Mouse (Mus musculus) CH12.LX (cell line): ENCODE data around the gene Aire. TPM values are rescaled to one million over a fixed set of nuclear protein-coding genes. Genes with fewer than 3 reads are reported as not detected.

Source experiments
- DNase-seq: peaks from one replicate; pipeline ENCODE4 v3.0.0-alpha.2; 2013; ENCODE audit errors: extremely low read depth
- H3K27ac ChIP-seq: 2 replicates; pipeline ENCODE4 v1.5.1; 2012; ENCODE audit warnings: low read depth, mild to moderate bottlenecking, control low read depth, moderate library complexity; ENCODE audit not compliant: insufficient read depth
- H3K27me3 ChIP-seq: replicated peaks from 2 replicates; pipeline ENCODE3; 2012; ENCODE audit warnings: inconsistent platforms
- H3K36me3 ChIP-seq, 2 experiments: replicated peaks in 1 of 2; 2 replicates each; pipeline versions ENCODE3 to v1.6.1; 2012; ENCODE audit warnings: inconsistent platforms in 1 of 2, low read length in 1 of 2, mild to moderate bottlenecking in 1 of 2, mixed read lengths in 1 of 2, moderate library complexity in 1 of 2; ENCODE audit not compliant: control insufficient read depth in 1 of 2, insufficient read depth in 1 of 2
- H3K4me1 ChIP-seq, 2 experiments: 2 replicates each; pipeline ENCODE4 v1.6.1; 2012; ENCODE audit warnings: inconsistent platforms in 1 of 2, moderate library complexity in 1 of 2; ENCODE audit not compliant: insufficient read depth in 2 of 2, control insufficient read depth in 1 of 2
- H3K4me2 ChIP-seq: 2 replicates; pipeline ENCODE4 v1.6.1; 2012; ENCODE audit warnings: low read depth, mild to moderate bottlenecking, control low read depth; ENCODE audit not compliant: poor library complexity, insufficient read depth, severe bottlenecking
- H3K4me3 ChIP-seq, 3 experiments: fragments of 150-350 bp in 1 of 3; sonication (generic) in 1 of 3; replicated peaks in 1 of 3; 2 replicates each; pipeline versions ENCODE3 to v1.5.1; 2011 to 2012; ENCODE audit warnings: low read depth in 2 of 3, low read length in 2 of 3, mild to moderate bottlenecking in 2 of 3, moderate library complexity in 2 of 3, control low read depth in 1 of 3, improper control_type of control experiment in 1 of 3, inconsistent platforms in 1 of 3, mixed read lengths in 1 of 3; ENCODE audit not compliant: poor library complexity in 1 of 3
- H3K79me2 ChIP-seq: replicated peaks from 2 replicates; pipeline ENCODE4 v1.6.1; 2012; ENCODE audit warnings: mild to moderate bottlenecking, moderate library complexity; ENCODE audit not compliant: control insufficient read depth, poor library complexity, insufficient read depth, severe bottlenecking; ENCODE audit errors: extremely low read depth
- H3K9ac ChIP-seq: 2 replicates; pipeline ENCODE4 v1.6.1; 2012; ENCODE audit warnings: low read depth, mild to moderate bottlenecking, control low read depth, moderate library complexity; ENCODE audit not compliant: insufficient read depth
- H3K9me3 ChIP-seq: replicated peaks from 2 replicates; pipeline ENCODE3; 2012; ENCODE audit warnings: low read length, inconsistent platforms, mixed read lengths
- BHLHE40 ChIP-seq: IDR thresholded peaks from 2 replicates; pipeline ENCODE4 v1.6.1; 2011; ENCODE audit warnings: mild to moderate bottlenecking, low read depth, low read length, improper control_type of control experiment
- CHD1 ChIP-seq: IDR thresholded peaks from 2 replicates; pipeline ENCODE4 v1.6.1; 2012; ENCODE audit warnings: low read depth, low read length, improper control_type of control experiment, inconsistent platforms
- CHD2 ChIP-seq: IDR thresholded peaks from 2 replicates; pipeline ENCODE4 v1.6.1; 2011; ENCODE audit warnings: low read length, improper control_type of control experiment
- CTCF ChIP-seq, 2 experiments: IDR thresholded peaks in 1 of 2; conservative IDR thresholded peaks in 1 of 2; 2 replicates each; pipeline ENCODE4 v1.5.1; 2011 to 2012; ENCODE audit warnings: low read depth in 2 of 2, low read length in 2 of 2, improper control_type of control experiment in 1 of 2, inconsistent platforms in 1 of 2, mild to moderate bottlenecking in 1 of 2, moderate library complexity in 1 of 2
- ELF1 ChIP-seq: IDR thresholded peaks from 2 replicates; pipeline ENCODE4 v1.6.1; 2014; ENCODE audit warnings: low read depth, mild to moderate bottlenecking, inconsistent platforms, low read length, improper control_type of control experiment
- EP300 ChIP-seq: IDR thresholded peaks from 2 replicates; pipeline ENCODE4 v1.6.1; 2011; ENCODE audit warnings: low read length, improper control_type of control experiment
- ETS1 ChIP-seq: conservative IDR thresholded peaks from 2 replicates; pipeline ENCODE4 v1.6.1; 2012; ENCODE audit warnings: low read depth, mild to moderate bottlenecking, inconsistent platforms, low read length, improper control_type of control experiment, moderate library complexity
- IRF4 ChIP-seq: IDR thresholded peaks from 2 replicates; pipeline ENCODE4 v1.6.1; 2014; ENCODE audit warnings: low read depth, mild to moderate bottlenecking, inconsistent platforms, low read length, improper control_type of control experiment
- JUN ChIP-seq: IDR thresholded peaks from 2 replicates; pipeline ENCODE4 v1.6.1; 2011; ENCODE audit warnings: low read depth, mild to moderate bottlenecking, low read length, improper control_type of control experiment, moderate library complexity; ENCODE audit not compliant: insufficient read depth
- KAT2A ChIP-seq: IDR thresholded peaks from 2 replicates; pipeline ENCODE4 v1.6.1; 2012; ENCODE audit warnings: low read length, improper control_type of control experiment, inconsistent platforms; ENCODE audit not compliant: insufficient replicate concordance
- MAX ChIP-seq: IDR thresholded peaks from 2 replicates; pipeline ENCODE4 v1.6.1; 2011; ENCODE audit warnings: low read length, improper control_type of control experiment
- MEF2A ChIP-seq: IDR thresholded peaks from 2 replicates; pipeline ENCODE4 v1.6.1; 2014; ENCODE audit warnings: low read depth, mild to moderate bottlenecking, inconsistent platforms, low read length, improper control_type of control experiment, borderline replicate concordance
- MXI1 ChIP-seq: IDR thresholded peaks from 2 replicates; pipeline ENCODE4 v1.6.1; 2011; ENCODE audit warnings: mild to moderate bottlenecking, low read depth, low read length, improper control_type of control experiment
- MYC ChIP-seq: IDR thresholded peaks from 2 replicates; pipeline ENCODE4 v1.6.1; 2011; ENCODE audit warnings: low read depth, mild to moderate bottlenecking, improper control_type of control experiment, low read length
- NELFE ChIP-seq: IDR thresholded peaks from 2 replicates; pipeline ENCODE4 v1.6.1; 2011; ENCODE audit warnings: low read depth, low read length, improper control_type of control experiment
- NRF1 ChIP-seq: IDR thresholded peaks from 2 replicates; pipeline ENCODE4 v1.6.1; 2014; ENCODE audit warnings: low read depth, mild to moderate bottlenecking, inconsistent platforms, low read length, improper control_type of control experiment, moderate library complexity
- POLR2A ChIP-seq: IDR thresholded peaks from 2 replicates; pipeline ENCODE4 v1.6.1; 2011; ENCODE audit warnings: low read depth, mild to moderate bottlenecking, improper control_type of control experiment, low read length
- RAD21 ChIP-seq: IDR thresholded peaks from 2 replicates; pipeline ENCODE4 v1.6.1; 2011; ENCODE audit warnings: low read depth, mild to moderate bottlenecking, low read length, improper control_type of control experiment, moderate library complexity
- RCOR1 ChIP-seq: conservative IDR thresholded peaks from 2 replicates; pipeline ENCODE4 v1.6.1; 2012; ENCODE audit warnings: low read depth, mild to moderate bottlenecking, inconsistent platforms, low read length, improper control_type of control experiment
- SIN3A ChIP-seq: IDR thresholded peaks from 2 replicates; pipeline ENCODE4 v1.6.1; 2012; ENCODE audit warnings: low read length, improper control_type of control experiment, inconsistent platforms
- SMC3 ChIP-seq: IDR thresholded peaks from 2 replicates; pipeline ENCODE4 v1.6.1; 2011; ENCODE audit warnings: low read depth, low read length, improper control_type of control experiment
- TCF12 ChIP-seq: IDR thresholded peaks from 2 replicates; pipeline ENCODE4 v1.6.1; 2014; ENCODE audit warnings: low read depth, mild to moderate bottlenecking, inconsistent platforms, low read length, improper control_type of control experiment
- UBTF ChIP-seq: IDR thresholded peaks from 2 replicates; pipeline ENCODE4 v1.6.1; 2012; ENCODE audit warnings: low read depth, mild to moderate bottlenecking, inconsistent platforms, low read length, improper control_type of control experiment, moderate library complexity
- USF2 ChIP-seq: conservative IDR thresholded peaks from 2 replicates; pipeline ENCODE4 v1.6.1; 2011; ENCODE audit warnings: low read depth, low read length, improper control_type of control experiment
- ZC3H11A ChIP-seq: IDR thresholded peaks from 2 replicates; pipeline ENCODE4 v1.6.1; 2012; ENCODE audit warnings: low read depth, mild to moderate bottlenecking, inconsistent platforms, low read length, improper control_type of control experiment
- ZMIZ1 ChIP-seq: IDR thresholded peaks from 2 replicates; pipeline ENCODE4 v1.6.1; 2012; ENCODE audit warnings: low read depth, mild to moderate bottlenecking, inconsistent platforms, low read length, improper control_type of control experiment
- ZNF384 ChIP-seq: IDR thresholded peaks from 2 replicates; pipeline ENCODE4 v1.6.1; 2012; ENCODE audit warnings: low read depth, low read length, improper control_type of control experiment, inconsistent platforms
- dilution Hi-C: fragments of 300-500 bp; cut with MboI; formaldehyde crosslinking; loops from 2 replicates; pipeline ENCODE4 v1.14.3; 2020; ENCODE audit warnings: low sequenced_read_pairs; ENCODE audit not compliant: extremely low pct_unique_long_range_greater_than_20kb, extremely low pct_ligation_motif_present
- in situ Hi-C: fragments of 300-500 bp; cut with MboI; formaldehyde crosslinking; loops from 3 replicates; pipeline ENCODE4 v1.14.3; 2019; ENCODE audit warnings: low sequenced_read_pairs, low pct_ligation_motif_present, low pct_unique_long_range_greater_than_20kb, mixed read lengths
- polyA plus RNA-seq: library from polyadenylated mRNA; unstranded; fragments of >175 nt; gene quantifications from 2 replicates; pipeline ENCODE4 v1.2.1, GENCODE M21; 2012; ENCODE audit warnings: low read depth; ENCODE audit not compliant: insufficient read length
- total RNA-seq, 2 experiments: library from RNA; depleted of rRNA; stranded (reverse); fragments of 300-350 nt in 1 of 2; fragments of >200 nt in 1 of 2; gene quantifications; 2 replicates each; pipeline ENCODE4 v1.2.3; 2012 to 2014

Aire gene
- total and polyA plus RNA-seq, 3 experiments = 0.16 to 0.17 TPM; not detected in 1

DNA sequence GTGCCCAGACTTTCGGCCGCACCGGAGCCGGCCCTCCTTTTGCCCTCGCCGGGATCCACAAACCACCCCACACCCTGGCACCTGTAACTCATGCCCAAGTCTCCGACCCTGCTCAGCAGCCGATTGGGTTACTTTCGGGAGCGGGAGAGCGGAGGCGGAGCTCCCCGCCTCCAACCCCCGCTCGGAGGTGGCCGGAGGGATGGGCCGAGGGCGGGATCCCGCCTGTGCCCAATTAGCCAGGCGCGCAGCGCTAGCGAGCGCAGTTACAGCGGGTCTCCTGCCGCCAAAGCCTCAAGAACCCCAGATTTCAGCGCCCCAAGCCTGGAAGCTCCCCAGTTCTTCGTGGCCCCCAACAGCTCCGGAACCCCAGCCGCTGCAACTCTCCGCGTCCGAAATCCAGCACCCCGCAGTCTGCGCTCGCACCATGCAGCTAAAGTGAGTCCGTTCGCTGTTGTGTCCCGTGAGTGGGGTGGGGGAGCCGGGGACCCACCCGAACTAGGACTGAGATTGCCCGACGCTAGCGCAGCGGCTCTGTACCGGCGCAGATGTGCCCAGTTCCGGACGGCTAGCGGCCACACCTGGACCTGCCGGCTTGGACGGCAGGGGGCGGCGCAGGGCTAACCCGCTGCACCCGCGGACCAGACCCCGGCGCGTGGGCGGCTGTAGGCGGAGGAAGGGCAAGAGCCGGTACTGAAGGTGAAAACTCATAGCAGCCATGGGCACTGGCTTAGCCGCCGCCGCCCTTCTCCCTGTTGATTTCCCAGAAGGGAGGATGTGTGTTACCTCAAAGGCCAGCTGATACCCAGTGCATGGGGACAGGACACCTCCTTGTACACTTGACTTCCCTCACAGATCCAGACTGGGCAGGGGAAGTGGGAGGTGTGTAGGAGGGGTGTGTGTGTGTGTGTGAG lies 25.9 kb upstream of the Aire start, which contains the start of gene Icosl:
TSS of gene Icosl (plus strand) at position 202 of the 911 bp plus-strand sequence.
- in situ Hi-C loops (no loop called here), dilution Hi-C loops (no loop called here)
- H3K36me3 ChIP-seq = peaks cover 0 to 28% of the 10 kb centered on the region in 2 experiments
- peak within 1 kb of the TSS; percentile 46 to 71 (median 62) for H3K4me3 ChIP-seq
- TF ChIP-seq BHLHE40 = peak; percentile 31; the same call in 1 of the 2 replicates
- TF ChIP-seq KAT2A = no peak
- peak; percentile 93 for TF ChIP-seq SMC3
- TF ChIP-seq USF2 = no peak
- TF ChIP-seq ETS1 = no peak
- no peak for TF ChIP-seq NELFE
- peak in 1 of 2 experiments; percentile 80; a peak in 2 of 4 replicates for TF ChIP-seq CTCF (conservative IDR thresholded peaks at IDR 0.05 in 1 of 2, IDR thresholded peaks at IDR 0.05 in 1 of 2; ENCODE audit: low read depth in 2 of 2, low read length in 2 of 2)
- TF ChIP-seq CHD2 = 0 out of 2 replicates have a peak, but pooled peaks have one; percentile 42
- TF ChIP-seq SIN3A = peak; percentile 53; the same call in 1 of the 2 replicates
- TF ChIP-seq NRF1 = peak; percentile 45
- 0 out of 2 replicates have a peak, but pooled peaks have one; percentile 47 for TF ChIP-seq CHD1
- TF ChIP-seq POLR2A = peak; percentile 54; the same call in 1 of the 2 replicates
- TF ChIP-seq RAD21 = peak; percentile 73
- TF ChIP-seq MYC = 0 out of 2 replicates have a peak, but pooled peaks have one; percentile 33
- 0 out of 2 replicates have a peak, but pooled peaks have one; percentile 52 for TF ChIP-seq UBTF
- peak; percentile 58; the same call in 1 of the 2 replicates for TF ChIP-seq MAX
- peak; percentile 55 for TF ChIP-seq MXI1
- peak; percentile 77 for TF ChIP-seq TCF12
- TF ChIP-seq ZC3H11A = peak; percentile 60
- TF ChIP-seq ELF1 = peak; percentile 66
- 0 out of 2 replicates have a peak, but pooled peaks have one; percentile 27 for TF ChIP-seq ZMIZ1
- no peak; the same call in 1 of the 2 replicates for TF ChIP-seq RCOR1
- no peak for TF ChIP-seq EP300
- 0 out of 2 replicates have a peak, but pooled peaks have one; percentile 20 for TF ChIP-seq MEF2A
- TF ChIP-seq ZNF384 = no peak
- peak; percentile 49; the same call in 1 of the 2 replicates for TF ChIP-seq IRF4
- no peak for TF ChIP-seq JUN
- H3K4me1 ChIP-seq = peaks cover 14 to 25% of the 10 kb centered on the region in 2 experiments
- peak within 1 kb of the TSS; percentile 91 for H3K4me2 ChIP-seq
- H3K79me2 ChIP-seq = no peaks in the 10 kb centered on the region
- H3K9ac ChIP-seq = no peak within 1 kb of the TSS
- no peaks in the 10 kb centered on the region for H3K9me3 ChIP-seq
- H3K27me3 ChIP-seq = peaks cover 49% of the 10 kb centered on the region
- H3K27ac ChIP-seq = no peak within 1 kb of the TSS
- DNase-seq = no peak
